Mouse (Mus musculus) MEL (cell line): Measurements from ENCODE around the gene Gpr27. TPM values are rescaled to one million over a fixed set of nuclear protein-coding genes. Genes with fewer than 3 reads are reported as not detected.

ENCODE experiments used
- DNase-seq: peaks from one replicate; pipeline ENCODE4 v3.0.0; 2011; ENCODE audit warnings: low read depth, low spot score
- H3K27ac ChIP-seq: 2 replicates; pipeline ENCODE4 v1.5.1; 2012; ENCODE audit warnings: low read depth, mild to moderate bottlenecking, control low read depth, low read length, moderate library complexity; ENCODE audit not compliant: control insufficient read depth
- H3K27me3 ChIP-seq, 2 experiments: fragments of 150-350 bp in 1 of 2; sonication (generic) in 1 of 2; 2 replicates each; pipeline ENCODE4 v1.6.1; 2012; ENCODE audit warnings: low read length in 2 of 2, mild to moderate bottlenecking in 2 of 2, improper control_type of control experiment in 1 of 2, moderate library complexity in 1 of 2; ENCODE audit not compliant: insufficient read depth in 2 of 2, control insufficient read depth in 1 of 2
- H3K36me3 ChIP-seq, 2 experiments: 2 replicates each; pipeline ENCODE4 v1.6.1; 2012 to 2014; ENCODE audit warnings: low read length in 2 of 2, improper control_type of control experiment in 1 of 2, inconsistent platforms in 1 of 2, mild to moderate bottlenecking in 1 of 2; ENCODE audit not compliant: insufficient read depth in 2 of 2, control insufficient read depth in 1 of 2
- H3K4me1 ChIP-seq, 2 experiments: fragments of 150-350 bp in 1 of 2; sonication (generic) in 1 of 2; 2 replicates each; pipeline ENCODE4 v1.6.1; 2012; ENCODE audit warnings: low read length in 2 of 2, improper control_type of control experiment in 1 of 2, mild to moderate bottlenecking in 1 of 2; ENCODE audit not compliant: insufficient read depth in 2 of 2, control insufficient read depth in 1 of 2
- H3K4me3 ChIP-seq, 2 experiments: fragments of 150-350 bp in 1 of 2; sonication (generic) in 1 of 2; 2 replicates each; pipeline ENCODE4 v1.5.1; 2012; ENCODE audit warnings: low read depth in 2 of 2, low read length in 2 of 2, mild to moderate bottlenecking in 2 of 2, moderate library complexity in 2 of 2, control low read depth in 1 of 2, improper control_type of control experiment in 1 of 2; ENCODE audit not compliant: control insufficient read depth in 1 of 2, insufficient read depth in 1 of 2
- H3K79me2 ChIP-seq: 2 replicates; pipeline ENCODE4 v1.6.1; 2012; ENCODE audit warnings: mild to moderate bottlenecking, low read length, moderate library complexity; ENCODE audit not compliant: control insufficient read depth, poor library complexity, insufficient read depth
- H3K9ac ChIP-seq: 2 replicates; pipeline ENCODE4 v1.6.1; 2012; ENCODE audit warnings: low read depth, mild to moderate bottlenecking, control low read depth, low read length, moderate library complexity; ENCODE audit not compliant: control insufficient read depth, poor library complexity, severe bottlenecking
- H3K9me3 ChIP-seq: fragments of 150-350 bp; sonication (generic); replicated peaks from 2 replicates; pipeline ENCODE4 v1.6.1; 2012; ENCODE audit warnings: mild to moderate bottlenecking, low read length, improper control_type of control experiment, moderate library complexity; ENCODE audit not compliant: insufficient read depth
- BHLHE40 ChIP-seq: IDR thresholded peaks from 2 replicates; pipeline ENCODE4 v1.6.1; 2012; ENCODE audit warnings: low read depth, mild to moderate bottlenecking, inconsistent platforms, low read length, improper control_type of control experiment, borderline replicate concordance
- CTCF ChIP-seq, 3 experiments: IDR thresholded peaks in 2 of 3; conservative IDR thresholded peaks in 1 of 3; 2 replicates each; pipeline ENCODE4 v1.5.1; 2011 to 2012; ENCODE audit warnings: low read length in 3 of 3, low read depth in 2 of 3, mild to moderate bottlenecking in 2 of 3, improper control_type of control experiment in 1 of 3, inconsistent platforms in 1 of 3, mixed read lengths in 1 of 3, moderate library complexity in 1 of 3; ENCODE audit not compliant: control insufficient read depth in 1 of 3, insufficient read depth in 1 of 3, poor library complexity in 1 of 3, severe bottlenecking in 1 of 3
- E2F4 ChIP-seq: IDR thresholded peaks from 2 replicates; pipeline ENCODE4 v1.6.1; 2011; ENCODE audit warnings: low read depth, low read length, improper control_type of control experiment, borderline replicate concordance
- ELF1 ChIP-seq: IDR thresholded peaks from 2 replicates; pipeline ENCODE4 v1.6.1; 2014; ENCODE audit warnings: low read depth, mild to moderate bottlenecking, inconsistent platforms, low read length, improper control_type of control experiment, moderate library complexity
- EP300 ChIP-seq, 2 experiments: IDR thresholded peaks; 2 replicates each; pipeline ENCODE4 v1.6.1; 2011; ENCODE audit warnings: improper control_type of control experiment in 2 of 2, low read length in 2 of 2, low read depth in 1 of 2, mild to moderate bottlenecking in 1 of 2
- GATA1 ChIP-seq: IDR thresholded peaks from 2 replicates; pipeline ENCODE4 v1.6.1; 2011; ENCODE audit warnings: low read depth, low read length, improper control_type of control experiment
- KAT2A ChIP-seq: conservative IDR thresholded peaks from 2 replicates; pipeline ENCODE4 v1.6.1; 2012; ENCODE audit warnings: low read depth, low read length, improper control_type of control experiment, inconsistent platforms
- MAFK ChIP-seq: IDR thresholded peaks from 2 replicates; pipeline ENCODE4 v1.6.1; 2011; ENCODE audit warnings: low read depth, mild to moderate bottlenecking, low read length, improper control_type of control experiment, borderline replicate concordance
- MAX ChIP-seq: IDR thresholded peaks from 2 replicates; pipeline ENCODE4 v1.6.1; 2011; ENCODE audit warnings: low read length, improper control_type of control experiment
- MXI1 ChIP-seq: IDR thresholded peaks from 2 replicates; pipeline ENCODE4 v1.6.1; 2011; ENCODE audit warnings: mild to moderate bottlenecking, low read depth, low read length, improper control_type of control experiment
- MYB ChIP-seq: IDR thresholded peaks from 2 replicates; pipeline ENCODE4 v1.6.1; 2011; ENCODE audit warnings: mild to moderate bottlenecking, low read depth, low read length, improper control_type of control experiment
- MYC ChIP-seq: IDR thresholded peaks from 2 replicates; pipeline ENCODE4 v1.6.1; 2011; ENCODE audit warnings: low read depth, mild to moderate bottlenecking, low read length, improper control_type of control experiment, moderate library complexity
- NELFE ChIP-seq: IDR thresholded peaks from 2 replicates; pipeline ENCODE4 v1.6.1; 2011; ENCODE audit warnings: low read depth, low read length, improper control_type of control experiment
- POLR2A ChIP-seq, 2 experiments: IDR thresholded peaks; 2 replicates each; pipeline ENCODE4 v1.6.1; 2011 to 2012; ENCODE audit warnings: low read length in 2 of 2, mild to moderate bottlenecking in 2 of 2, control low read depth in 1 of 2, improper control_type of control experiment in 1 of 2, low read depth in 1 of 2, moderate library complexity in 1 of 2; ENCODE audit not compliant: control insufficient read depth in 1 of 2, insufficient read depth in 1 of 2, poor library complexity in 1 of 2
- POLR2AphosphoS5 ChIP-seq: IDR thresholded peaks from 2 replicates; pipeline ENCODE4 v1.6.1; 2012; ENCODE audit warnings: low read depth, borderline replicate concordance, mild to moderate bottlenecking, inconsistent platforms, low read length, moderate library complexity, mixed read lengths
- RCOR1 ChIP-seq: IDR thresholded peaks from 2 replicates; pipeline ENCODE4 v1.6.1; 2012; ENCODE audit warnings: low read depth, mild to moderate bottlenecking, inconsistent platforms, low read length, improper control_type of control experiment
- SIN3A ChIP-seq: IDR thresholded peaks from 2 replicates; pipeline ENCODE4 v1.6.1; 2012; ENCODE audit warnings: low read length, improper control_type of control experiment, inconsistent platforms
- SMC3 ChIP-seq: IDR thresholded peaks from 2 replicates; pipeline ENCODE4 v1.6.1; 2011; ENCODE audit warnings: low read depth, low read length, improper control_type of control experiment
- TAL1 ChIP-seq: IDR thresholded peaks from 2 replicates; pipeline ENCODE4 v1.6.1; 2012; ENCODE audit warnings: mild to moderate bottlenecking, inconsistent platforms, low read length, moderate library complexity, mixed read lengths
- USF2 ChIP-seq, 2 experiments: IDR thresholded peaks; 2 replicates each; pipeline ENCODE4 v1.6.1; 2011 to 2012; ENCODE audit warnings: improper control_type of control experiment in 2 of 2, low read length in 2 of 2, borderline replicate concordance in 1 of 2, inconsistent platforms in 1 of 2, low read depth in 1 of 2, mild to moderate bottlenecking in 1 of 2; ENCODE audit not compliant: insufficient read depth in 1 of 2
- ZNF384 ChIP-seq: IDR thresholded peaks from 2 replicates; pipeline ENCODE4 v1.6.1; 2012; ENCODE audit warnings: low read depth, mild to moderate bottlenecking, inconsistent platforms, low read length, improper control_type of control experiment
- polyA plus RNA-seq, 2 experiments: library from polyadenylated mRNA; stranded (reverse) in 1 of 2; unstranded in 1 of 2; fragments of >175 nt in 1 of 2; fragments of >200 nt in 1 of 2; gene quantifications; 2 replicates each; pipeline versions ENCODE4 v1.2.1 to v1.2.4; 2012; ENCODE audit warnings: low replicate concordance in 2 of 2, low read depth in 1 of 2; ENCODE audit not compliant: insufficient read length in 2 of 2, insufficient read depth in 1 of 2, missing spikeins in 1 of 2
- total RNA-seq: library from RNA; depleted of rRNA; stranded (reverse); fragments of 300-350 nt; gene quantifications from 2 replicates; pipeline ENCODE4 v1.2.3, GENCODE M21; 2012

Gpr27 gene
- total and polyA plus RNA-seq, 3 experiments = not detected

- H3K36me3 ChIP-seq = no peaks in the 10 kb centered on the region
- no peaks in the 10 kb centered on the region for H3K4me1 ChIP-seq
- H3K79me2 ChIP-seq = no peaks in the 10 kb centered on the region
- no peaks in the 10 kb centered on the region for H3K9me3 ChIP-seq
- H3K4me3 ChIP-seq = no peak overlapping the region
- DNase-seq = no peak
- TF ChIP-seq KAT2A (no peak), USF2 (IDR thresholded peaks at IDR 0.05; ENCODE audit: borderline replicate concordance in 1 of 2, insufficient read depth in 1 of 2, low read depth in 1 of 2, low read length in 2 of 2) (no peak)
- H3K27me3 ChIP-seq = no peaks in the 10 kb centered on the region
- no peak overlapping the region for H3K27ac ChIP-seq
- no peak overlapping the region for H3K9ac ChIP-seq
These were observed 743 bp upstream of the Gpr27 start for GRCm38 (mm10) chr6:99691666-99692205.

- H3K4me1 ChIP-seq = no peaks in the 10 kb centered on the region
- H3K4me3 ChIP-seq = no peak overlapping the region
- no peak for DNase-seq
- no peak overlapping the region for H3K9ac ChIP-seq
- no peaks in the 10 kb centered on the region for H3K79me2 ChIP-seq
- H3K36me3 ChIP-seq = no peaks in the 10 kb centered on the region
- TF ChIP-seq NELFE (no peak), RCOR1 (no peak), POLR2AphosphoS5 (no peak), MAFK (no peak), SMC3 (no peak), ZNF384 (no peak), MAX (no peak), CTCF (IDR thresholded peaks at IDR 0.05 in 2 of 3, conservative IDR thresholded peaks at IDR 0.05 in 1 of 3; ENCODE audit: control insufficient read depth in 1 of 3, insufficient read depth in 1 of 3, low read depth in 2 of 3, low read length in 3 of 3, poor library complexity in 1 of 3, severe bottlenecking in 1 of 3) (no peak), BHLHE40 (no peak)
- TF ChIP-seq, all 39 proteins: peak for 0
- Histone ChIP-seq H3K27me3 (no peaks in the 10 kb centered on the region), H3K27ac (no peak overlapping the region), H3K9me3 (no peaks in the 10 kb centered on the region)
These were observed 700 bp downstream of the Gpr27 start for GRCm38 (mm10) chr6:99692916-99693841.

DNA sequence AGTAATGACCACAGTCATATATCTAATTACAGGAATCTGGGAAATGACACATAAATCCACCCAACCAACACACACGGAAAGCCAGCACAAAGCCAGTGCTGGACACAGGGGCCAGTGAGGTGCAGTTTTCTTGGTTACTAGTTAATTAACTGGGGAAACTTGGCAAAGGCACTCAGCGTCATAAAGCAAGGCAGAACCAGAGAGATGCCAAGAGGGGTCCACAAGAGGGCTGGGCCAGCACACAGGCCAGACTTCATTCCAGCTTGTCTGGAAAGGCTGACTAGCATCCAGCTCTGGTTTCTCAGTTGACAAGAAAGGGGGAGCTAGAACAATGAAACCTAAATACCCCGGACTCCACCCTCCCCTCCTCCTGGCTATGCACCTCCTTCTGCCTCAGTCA, 8.0 kb downstream of the Gpr27 start:
- H3K4me1 ChIP-seq = no peaks in the 10 kb centered on the region
- DNase-seq = no peak
- no peak overlapping the region for H3K4me3 ChIP-seq
- no peaks in the 10 kb centered on the region for H3K79me2 ChIP-seq
- no peaks in the 10 kb centered on the region for H3K9me3 ChIP-seq
- TF ChIP-seq E2F4 (no peak), ELF1 (no peak), POLR2A (IDR thresholded peaks at IDR 0.05; ENCODE audit: control insufficient read depth in 1 of 2, insufficient read depth in 1 of 2, low read depth in 1 of 2, low read length in 2 of 2, poor library complexity in 1 of 2) (no peak), SIN3A (no peak), BHLHE40 (no peak), MYB (no peak), EP300 (IDR thresholded peaks at IDR 0.05; ENCODE audit: low read depth in 1 of 2, low read length in 2 of 2) (no peak), MXI1 (no peak), CTCF (IDR thresholded peaks at IDR 0.05 in 2 of 3, conservative IDR thresholded peaks at IDR 0.05 in 1 of 3; ENCODE audit: control insufficient read depth in 1 of 3, insufficient read depth in 1 of 3, low read depth in 2 of 3, low read length in 3 of 3, poor library complexity in 1 of 3, severe bottlenecking in 1 of 3) (no peak), TAL1 (no peak), GATA1 (no peak), MYC (no peak)
- no peaks in the 10 kb centered on the region for H3K36me3 ChIP-seq
- H3K27ac ChIP-seq = no peak overlapping the region
- no peak overlapping the region for H3K9ac ChIP-seq
- H3K27me3 ChIP-seq = no peaks in the 10 kb centered on the region
